Mouse (Mus musculus): ENCODE results near the gene Uba52. TPM values are rescaled to one million over a fixed set of nuclear protein-coding genes. Genes with fewer than 3 reads are reported as not detected.

Gene Uba52
- total RNA-seq, 2 experiments from 2014 or later = 1,328 to 1,514 TPM

- DNase-seq = no peak
Measured at GRCm38 (mm10) chr8:70486191-70486681, 24.4 kb downstream of the Uba52 start.

- no peak for DNase-seq
Measured at GRCm38 (mm10) chr8:70482943-70483342, 27.7 kb downstream of the Uba52 start.

GRCm38 (mm10) chr8:70481908-70482307, 28.7 kb downstream of the Uba52 start:
- DNase-seq = no peak

- DNase-seq = no peak
Measured at GRCm38 (mm10) chr8:70477269-70477982, 33.2 kb downstream of the Uba52 start.

- DNase-seq = peak; percentile 96 to 98
Measured at GRCm38 (mm10) chr8:70476333-70477268, 34.0 kb downstream of the Uba52 start, which contains the start of gene Klhl26. Gene Klhl26, minus strand, starts transcription at chr8:70476968.

- DNase-seq = no peak
Measured at GRCm38 (mm10) chr8:70471856-70472255, 38.7 kb downstream of the Uba52 start.

- no peak for DNase-seq
Measured at GRCm38 (mm10) chr8:70469938-70470337, 40.7 kb downstream of the Uba52 start.

- no peak for DNase-seq
Measured at GRCm38 (mm10) chr8:70469295-70469916, 41.2 kb downstream of the Uba52 start.

- DNase-seq = no peak
Measured at GRCm38 (mm10) chr8:70468733-70469132, 41.9 kb downstream of the Uba52 start.

GRCm38 (mm10) chr8:70467907-70468306, 42.7 kb downstream of the Uba52 start:
- no peak for DNase-seq

GRCm38 (mm10) chr8:70467229-70467725, 43.3 kb downstream of the Uba52 start:
- DNase-seq = peak; percentile 63 to 70

- peak; percentile 82 to 83 for DNase-seq
Measured at GRCm38 (mm10) chr8:70466771-70467170, 43.8 kb downstream of the Uba52 start.

- peak in 1 of 2 experiments; percentile 36 for DNase-seq
Measured at GRCm38 (mm10) chr8:70466305-70466704, 44.3 kb downstream of the Uba52 start.

- DNase-seq = no peak
Measured at GRCm38 (mm10) chr8:70465701-70466100, 44.9 kb downstream of the Uba52 start.

GRCm38 (mm10) chr8:70464162-70464561, 46.4 kb downstream of the Uba52 start:
- no peak for DNase-seq

- DNase-seq = peak; percentile 48 to 60
Measured at GRCm38 (mm10) chr8:70463306-70463705, 47.3 kb downstream of the Uba52 start.

GRCm38 (mm10) chr8:70462516-70462813, 48.1 kb downstream of the Uba52 start:
- peak in 1 of 2 experiments; percentile 56 for DNase-seq

- DNase-seq = peak in 1 of 2 experiments; percentile 38
Measured at GRCm38 (mm10) chr8:70461765-70462515, 48.7 kb downstream of the Uba52 start.

- no peak for DNase-seq
Measured at GRCm38 (mm10) chr8:70460606-70461005, 50.0 kb downstream of the Uba52 start.

GRCm38 (mm10) chr8:70460199-70460598, 50.4 kb downstream of the Uba52 start:
- DNase-seq = no peak

- no peak for DNase-seq
Measured at GRCm38 (mm10) chr8:70459636-70460035, 51.0 kb downstream of the Uba52 start.

GRCm38 (mm10) chr8:70458462-70458861, 52.1 kb downstream of the Uba52 start:
- no peak for DNase-seq

Data from heart, adult 18-20 months (tissue).